Mouse (Mus musculus) adrenal gland (tissue): ENCODE results near the gene Vsig8.

Experiments
- intact Hi-C: fragments of 180-260 bp; cut with DNase I; formaldehyde crosslinking; loops from one replicate; pipeline ENCODE4 v1.15.1; 2025

Vsig8 gene

GRCm38 (mm10) chr1:172527431-172527830 lies 28.3 kb upstream of the Vsig8 start:
- intact Hi-C loops: loop anchor here (10.0 kb wide), 1 partner anchor 867 kb away; no protein-coding TSS in a partner anchor

DNA sequence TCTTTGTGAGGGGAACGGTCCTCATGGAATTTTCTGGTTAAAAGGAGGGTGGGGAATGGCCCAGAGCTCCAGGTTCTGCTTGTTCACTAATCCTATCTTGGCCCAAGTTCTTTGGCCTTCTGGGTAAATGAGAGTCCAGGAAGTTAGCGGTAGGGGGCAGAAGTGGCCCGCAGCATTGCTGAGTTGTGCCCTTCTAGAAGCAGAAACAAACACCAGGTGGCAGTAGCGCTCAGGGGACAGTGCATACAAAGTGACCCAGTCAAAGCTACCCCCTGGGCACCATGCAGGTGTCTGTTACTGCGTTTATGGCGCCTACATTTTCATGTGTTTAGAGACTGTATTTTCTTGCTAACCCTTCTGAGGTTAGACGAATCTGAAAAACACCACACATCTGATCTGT lies 27.0 kb upstream of the Vsig8 start:
- intact Hi-C loops: loop anchor here (2.0 to 10.0 kb wide), 4 partner anchors 36 to 866 kb away; partner anchors contain the start of gene Dusp23

DNA sequence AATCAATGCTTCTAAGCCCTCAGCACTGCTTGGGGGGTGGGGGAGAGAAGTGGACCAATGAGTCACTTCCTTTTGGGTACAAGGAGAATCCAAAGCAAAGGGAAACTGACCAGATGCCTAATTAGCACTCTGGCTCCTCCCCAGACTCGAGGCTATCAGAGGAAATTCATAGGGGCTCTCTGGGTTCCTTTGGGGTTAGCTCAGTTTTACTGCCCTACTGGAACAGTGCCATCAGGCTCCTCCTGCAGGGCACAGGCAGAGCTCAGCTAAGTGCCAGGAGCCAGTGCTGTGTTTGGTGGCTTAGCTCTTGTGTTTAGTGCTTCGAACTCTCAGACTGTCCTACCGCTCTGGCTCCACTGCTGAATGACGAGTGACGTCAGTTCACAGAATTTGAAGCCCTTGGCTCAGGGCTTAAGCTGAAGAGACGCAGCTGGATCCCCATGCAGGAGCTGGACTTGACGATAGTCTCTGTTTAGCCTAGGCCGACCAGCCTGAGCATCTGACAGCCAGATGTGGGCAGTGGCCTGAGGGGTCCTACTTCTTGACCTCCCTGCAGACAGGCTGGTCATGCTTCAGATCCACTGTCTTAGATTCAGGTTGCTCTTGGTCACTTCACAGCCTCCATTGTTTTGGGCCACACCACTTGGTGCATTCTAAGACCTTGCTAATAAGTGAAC lies 25.1 kb upstream of the Vsig8 start:
- intact Hi-C loops: no loop called here

DNA sequence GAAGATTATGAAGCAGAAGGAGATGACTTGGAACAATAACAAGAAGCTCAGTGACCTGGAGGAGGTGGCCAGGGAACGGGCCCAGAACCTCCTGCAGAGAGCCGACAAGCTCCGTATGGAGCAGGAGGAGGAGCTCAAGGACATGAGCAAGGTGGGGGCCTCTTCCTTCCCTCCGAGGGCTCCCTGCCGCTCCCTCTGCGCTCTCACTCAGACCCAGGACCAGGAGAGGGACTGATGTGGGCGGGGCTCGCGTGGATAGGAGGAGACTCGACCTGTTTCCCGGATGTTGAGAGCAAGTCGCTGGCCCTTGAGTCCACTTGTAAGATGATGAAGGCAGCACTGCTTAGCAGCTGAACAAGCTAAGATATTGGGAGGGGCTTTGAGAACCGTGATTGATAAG lies 23.2 kb upstream of the Vsig8 start:
- intact Hi-C loops: no loop called here

GRCm38 (mm10) chr1:172535116-172535515 lies 20.6 kb upstream of the Vsig8 start:
- intact Hi-C loops: no loop called here

- intact Hi-C loops: no loop called here
Measured at GRCm38 (mm10) chr1:172539827-172540226, 15.9 kb upstream of the Vsig8 start.

GRCm38 (mm10) chr1:172540283-172540820 lies 15.4 kb upstream of the Vsig8 start:
- intact Hi-C loops: no loop called here

GRCm38 (mm10) chr1:172546062-172546461 lies 9.7 kb upstream of the Vsig8 start:
- intact Hi-C loops: no loop called here

DNA sequence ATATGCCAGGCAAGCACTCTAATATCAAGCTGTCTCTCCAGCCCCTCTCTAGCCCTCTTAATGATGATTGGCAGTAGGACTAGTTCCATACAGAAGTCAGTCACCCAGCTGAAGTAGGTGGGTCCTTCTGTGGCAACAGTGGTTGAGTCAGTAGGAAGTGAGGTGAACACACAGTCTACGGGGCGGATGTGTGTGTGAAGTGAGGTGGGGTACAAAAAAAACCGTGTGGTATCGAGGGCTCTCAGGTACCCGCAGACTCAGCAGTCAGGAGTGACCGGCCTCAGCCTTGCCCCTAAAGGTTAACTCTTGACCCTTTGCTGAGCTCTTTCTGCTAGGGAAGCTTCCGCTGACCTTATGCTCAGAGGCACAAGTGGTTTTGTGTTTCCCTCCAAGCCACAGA lies 7.2 kb upstream of the Vsig8 start:
- intact Hi-C loops: no loop called here

DNA sequence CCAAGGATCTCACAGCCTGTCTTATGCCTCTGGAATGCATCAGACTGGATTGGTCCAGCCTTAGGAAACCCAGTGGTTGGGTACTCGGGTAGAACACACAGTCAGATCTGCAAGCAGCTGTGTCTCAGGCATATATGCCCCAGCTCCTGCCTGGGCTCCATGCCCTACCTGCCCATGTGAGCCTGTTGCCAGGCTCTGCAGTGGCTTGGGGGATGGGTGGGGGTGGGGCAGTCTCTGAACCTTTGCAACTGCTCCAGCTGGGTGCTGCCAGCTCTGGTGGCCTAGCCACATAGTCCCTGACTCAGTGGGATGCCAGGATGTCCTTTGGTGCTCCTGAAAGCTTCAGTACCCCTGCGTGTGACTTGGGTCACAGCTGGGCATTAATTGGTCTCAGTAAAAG lies 6.4 kb upstream of the Vsig8 start:
- intact Hi-C loops: no loop called here

- intact Hi-C loops: no loop called here
Measured at GRCm38 (mm10) chr1:172549717-172550116, 6.0 kb upstream of the Vsig8 start.

DNA sequence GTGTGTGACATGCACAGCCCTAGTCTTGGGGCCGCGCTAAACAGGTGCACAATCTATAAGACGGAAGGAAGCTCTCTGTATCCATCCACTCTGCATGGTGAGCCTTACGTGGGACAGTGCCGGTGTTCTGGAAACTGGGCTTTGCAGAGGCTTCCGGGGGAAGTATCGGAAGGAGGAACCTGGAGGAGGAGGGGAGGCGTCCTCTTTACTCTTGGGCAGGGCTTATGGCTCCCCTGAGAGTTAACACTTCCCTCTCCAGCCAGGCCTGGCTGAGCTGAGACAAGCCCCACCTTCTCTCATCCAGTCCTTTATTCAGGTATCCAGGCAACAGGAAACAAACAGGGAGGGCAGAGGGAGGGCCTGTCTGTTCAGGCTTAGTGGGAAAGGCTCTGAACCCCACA lies 5.2 kb upstream of the Vsig8 start:
- intact Hi-C loops: no loop called here

DNA sequence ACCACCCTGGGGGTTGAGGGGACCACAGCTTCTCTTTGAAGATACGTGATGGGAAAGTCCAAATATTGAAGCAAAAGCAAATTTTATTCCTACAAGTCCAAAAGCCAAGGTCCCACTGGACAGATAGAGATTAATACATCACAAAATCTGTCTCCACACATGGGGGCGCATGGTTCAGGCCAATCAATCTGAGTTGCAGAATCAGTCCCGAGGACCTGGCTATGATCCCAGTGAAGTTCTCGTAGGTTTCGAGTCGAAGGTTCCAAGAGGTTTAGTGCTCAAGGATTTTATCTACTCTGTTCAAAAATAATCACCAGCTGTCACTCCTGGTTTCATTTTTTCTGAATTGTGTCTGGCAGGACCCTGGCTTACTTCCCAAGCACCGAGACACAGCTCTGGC lies 4.7 kb upstream of the Vsig8 start:
- intact Hi-C loops: no loop called here

GRCm38 (mm10) chr1:172552623-172553022 lies 3.1 kb upstream of the Vsig8 start:
- intact Hi-C loops: no loop called here

DNA sequence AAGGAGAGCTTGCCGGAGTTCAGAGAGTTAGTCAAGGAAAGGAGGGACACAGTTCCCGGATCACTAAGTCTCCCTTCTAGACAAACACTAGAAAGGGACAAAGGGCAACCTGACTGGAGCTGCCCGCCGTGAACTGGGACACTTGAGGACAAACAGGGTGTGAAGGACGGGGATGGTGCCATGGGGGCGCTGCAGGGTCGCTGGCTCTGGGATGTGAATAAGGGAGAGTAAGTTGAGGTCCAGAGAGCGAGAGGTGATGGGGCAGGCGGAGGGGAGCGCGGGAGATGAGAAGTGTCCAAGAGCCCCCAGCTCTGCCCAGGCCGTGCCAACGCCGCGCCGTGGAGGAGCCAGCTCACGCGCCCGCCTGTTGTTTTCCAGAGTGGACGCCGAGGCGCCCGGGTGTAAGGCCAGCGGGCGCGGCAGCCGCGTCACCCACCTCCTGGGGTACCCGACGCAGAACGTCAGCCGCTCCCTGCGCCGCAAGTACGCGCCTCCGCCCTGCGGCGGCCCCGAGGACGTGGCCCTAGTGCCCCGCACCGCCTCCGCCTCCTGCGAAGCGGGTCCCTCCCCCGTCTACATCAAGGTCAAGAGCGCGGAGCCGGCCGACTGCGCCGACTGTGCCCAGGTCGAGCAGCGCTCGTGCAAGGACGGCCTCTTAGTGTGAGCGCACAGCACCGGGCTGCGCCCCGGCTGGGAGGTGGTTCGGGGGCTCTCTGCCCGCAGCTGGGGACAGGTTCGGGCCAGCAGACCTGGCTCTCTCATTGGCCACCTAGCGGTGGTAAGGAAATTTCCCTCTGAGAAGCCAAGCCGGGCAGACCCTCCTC lies 7.1 kb downstream of the Vsig8 start:
- intact Hi-C loops: no loop called here

- intact Hi-C loops: no loop called here
Measured at GRCm38 (mm10) chr1:172563465-172563828, 7.7 kb downstream of the Vsig8 start.

GRCm38 (mm10) chr1:172566131-172566530 lies 10.4 kb downstream of the Vsig8 start:
- intact Hi-C loops: no loop called here

DNA sequence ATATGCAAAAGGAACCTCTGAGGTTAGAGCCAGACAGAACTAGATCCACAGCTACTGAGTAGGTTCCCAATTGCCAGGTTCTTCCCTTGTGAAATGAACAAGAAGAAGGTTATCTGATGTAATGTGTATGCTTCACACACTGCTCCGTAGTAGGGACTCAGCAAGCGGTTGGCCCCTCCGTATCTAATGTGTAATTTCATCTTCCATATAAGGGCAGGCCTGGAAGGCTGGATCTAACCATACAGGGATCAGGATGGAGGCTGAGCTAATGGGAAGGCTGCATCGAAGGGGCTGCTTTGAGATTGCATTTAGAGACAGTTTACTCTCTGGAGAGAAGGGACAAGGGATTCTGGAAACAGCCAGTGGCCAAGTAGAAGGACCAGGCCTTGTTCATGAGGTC lies 12.0 kb downstream of the Vsig8 start:
- intact Hi-C loops: no loop called here

DNA sequence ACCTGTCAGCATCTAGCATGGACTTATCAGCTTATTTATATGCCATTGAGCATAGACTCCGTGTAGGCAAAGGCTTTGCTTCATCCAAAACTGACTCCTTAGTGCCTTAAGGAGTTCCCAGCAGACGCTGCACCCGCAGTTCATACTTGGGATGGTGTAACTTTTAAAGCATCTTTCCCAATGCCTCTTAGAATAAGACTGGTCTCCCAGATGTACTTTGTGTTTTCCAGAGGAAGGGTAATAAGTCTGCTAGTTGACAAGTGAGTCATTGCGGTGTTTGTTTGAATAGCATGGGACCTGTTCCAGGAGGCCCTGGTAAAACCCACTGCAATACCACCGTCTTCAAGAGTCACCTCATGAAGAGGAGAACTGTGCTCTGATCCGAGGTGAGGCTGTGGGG lies 24.4 kb downstream of the Vsig8 start:
- intact Hi-C loops: no loop called here

DNA sequence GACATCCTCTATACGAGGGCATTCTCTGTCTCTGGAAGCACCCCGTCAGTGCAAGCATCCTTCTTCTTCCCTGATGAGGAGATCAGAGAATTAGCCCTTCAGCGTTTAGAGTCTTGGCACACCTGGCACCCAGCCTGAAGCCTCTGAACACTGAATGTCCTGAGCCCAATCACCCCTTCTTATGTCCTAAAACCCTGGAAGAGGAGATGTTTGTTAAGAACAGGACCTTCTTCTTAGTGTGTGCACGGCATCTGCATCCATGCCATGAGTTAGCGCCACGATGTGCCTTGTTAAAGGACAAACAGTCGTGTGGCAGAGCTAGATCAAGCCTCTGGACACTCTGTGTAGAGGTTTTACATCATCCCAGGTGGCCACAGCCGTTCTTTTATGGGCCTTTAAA lies 26.7 kb downstream of the Vsig8 start:
- intact Hi-C loops: no loop called here

DNA sequence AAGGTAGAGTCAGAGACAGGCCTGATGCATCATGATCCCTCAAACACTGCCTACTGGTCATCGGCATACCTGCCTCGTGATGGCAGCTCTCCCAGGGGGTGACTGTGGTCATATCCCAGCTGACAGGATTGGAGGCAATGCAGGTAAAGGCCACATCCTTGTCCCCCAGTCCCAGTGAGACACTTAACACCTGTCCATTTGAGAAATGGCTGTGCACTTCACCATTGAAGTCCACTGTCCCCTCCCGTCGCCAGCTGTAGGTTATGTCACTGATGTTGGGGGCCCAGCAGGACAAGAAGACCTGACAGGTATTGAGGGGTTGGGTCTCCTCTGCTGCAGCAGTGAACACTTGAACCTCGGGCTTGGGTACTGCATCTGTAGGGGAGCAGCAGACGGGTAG lies 28.5 kb downstream of the Vsig8 start:
- intact Hi-C loops: no loop called here

GRCm38 (mm10) chr1:172585026-172585425 lies 29.3 kb downstream of the Vsig8 start:
- intact Hi-C loops: no loop called here
